Mouse (Mus musculus) gastrocnemius, postnatal 4 days (tissue): ENCODE data around the gene Golga7b. TPM values are rescaled to one million over a fixed set of nuclear protein-coding genes. Genes with fewer than 3 reads are reported as not detected.

ENCODE experiments used
- DNase-seq, 2 experiments: peaks; one replicate each; pipeline ENCODE4 v3.0.0; 2021 to 2022; ENCODE audit warnings: low spot score in 2 of 2, mixed read lengths in 2 of 2
- microRNA-seq: library from miRNA; unstranded; fragments of <30 nt; microRNA quantifications from one replicate; pipeline ENCODE4 v1.2.0, GENCODE M21; 2021
- total RNA-seq, 2 experiments: library from RNA; stranded (reverse); gene quantifications; 2 replicates each; pipeline ENCODE4 v1.2.3; 2021

Gene Golga7b
- total RNA-seq, 2 experiments from 2014 or later, result 1.2 to 1.5 TPM

- no peak for DNase-seq
Measured at GRCm38 (mm10) chr19:42293216-42293615, 45.8 kb downstream of the Golga7b start.

GRCm38 (mm10) chr19:42303210-42303813, 55.9 kb downstream of the Golga7b start:
- DNase-seq, result no peak

- DNase-seq, result no peak
Measured at GRCm38 (mm10) chr19:42304506-42304905, 57.1 kb downstream of the Golga7b start.

- DNase-seq, result no peak
Measured at GRCm38 (mm10) chr19:42305746-42306145, 58.4 kb downstream of the Golga7b start.

- no peak for DNase-seq
Measured at GRCm38 (mm10) chr19:42306202-42306601, 58.8 kb downstream of the Golga7b start.

- DNase-seq, result no peak
Measured at GRCm38 (mm10) chr19:42307019-42307418, 59.6 kb downstream of the Golga7b start.

- DNase-seq, result no peak
Measured at GRCm38 (mm10) chr19:42308931-42309330, 61.6 kb downstream of the Golga7b start.

- no peak for DNase-seq
Measured at GRCm38 (mm10) chr19:42311332-42311731, 64.0 kb downstream of the Golga7b start.

- no peak for DNase-seq
Measured at GRCm38 (mm10) chr19:42312191-42312590, 64.8 kb downstream of the Golga7b start.

GRCm38 (mm10) chr19:42315070-42315679, 67.8 kb downstream of the Golga7b start:
- DNase-seq, result no peak

GRCm38 (mm10) chr19:42315914-42316313, 68.5 kb downstream of the Golga7b start:
- DNase-seq, result peak; percentile 40 to 63

GRCm38 (mm10) chr19:42316525-42316924, 69.2 kb downstream of the Golga7b start:
- peak; percentile 47 to 76 for DNase-seq

GRCm38 (mm10) chr19:42316998-42317397, 69.6 kb downstream of the Golga7b start:
- peak in 1 of 2 experiments; percentile 66 for DNase-seq

GRCm38 (mm10) chr19:42317648-42318425, 70.5 kb downstream of the Golga7b start:
- DNase-seq, result no peak

Small RNAs within 50 kb of the gene (microRNA-seq; reads per million reads assigned to microRNA genes)
- gene Gm26339 (not detected), gene Mir3085 (not detected)

Other genes with a start within 250 kb of the Golga7b start
- gene Ankrd2, start 211.6 kb upstream of the Golga7b start, total RNA-seq, result 10 to 100 TPM; 50.1 to 73.1 TPM
- gene Hoga1, start 202.0 kb upstream of the Golga7b start, total RNA-seq, result 1 to 10 TPM; 7.1 to 8.8 TPM
- gene 4933411K16Rik, start 195.3 kb upstream of the Golga7b start, total RNA-seq, result under 1 TPM; 0.75 to 0.91 TPM
- 1 to 10 TPM; 2.0 to 2.5 TPM for gene Morn4, start 161.2 kb upstream of the Golga7b start, total RNA-seq
- gene Pi4k2a, start 157.1 kb upstream of the Golga7b start, total RNA-seq, result 10 to 100 TPM; 18.5 to 21.5 TPM
- gene Avpi1, start 118.5 kb upstream of the Golga7b start, total RNA-seq, result 10 to 100 TPM; 11.5 to 11.8 TPM
- 10 to 100 TPM; 33.7 to 34.8 TPM for gene Marveld1, start 100.2 kb upstream of the Golga7b start, total RNA-seq
- gene Zfyve27, start 83.6 kb upstream of the Golga7b start, total RNA-seq, result 10 to 100 TPM; 18.6 to 22.3 TPM
- gene Sfrp5, start 45.3 kb upstream of the Golga7b start, total RNA-seq, result 1 to 10 TPM; 4.5 to 4.8 TPM
- under 1 TPM; 0.34 to 0.57 TPM for gene Crtac1, start 184.2 kb downstream of the Golga7b start, total RNA-seq